Mouse (Mus musculus): Measurements from ENCODE around the gene Miga2. TPM values are rescaled to one million over a fixed set of nuclear protein-coding genes. Genes with fewer than 3 reads are reported as not detected.

Miga2 gene
- polyA plus RNA-seq, 1 experiment from 2014 or later = 39.7 TPM

- no peak overlapping the region for H3K4me3 ChIP-seq (ENCODE audit: low read length)
- peaks cover 15% of the 10 kb centered on the region for H3K36me3 ChIP-seq (ENCODE audit: control insufficient read depth, insufficient read depth, low read length)
- H3K27me3 ChIP-seq (replicated peaks; ENCODE audit: control insufficient read depth, insufficient read depth, low read length) = no peaks in the 10 kb centered on the region
- H3K9ac ChIP-seq (ENCODE audit: low read depth, low read length) = peak overlapping the region; percentile 23; the same call in 1 of the 2 replicates
- no peaks in the 10 kb centered on the region for H3K9me3 ChIP-seq (ENCODE audit: control insufficient read depth, low read length)
- 46% methylated on average over 4 of the region's 4 CpGs for WGBS
- H3K27ac ChIP-seq (ENCODE audit: low read depth, low read length) = no peak overlapping the region
- H3K4me1 ChIP-seq (ENCODE audit: control insufficient read depth, insufficient read depth, low read depth, low read length) = peaks cover 32% of the 10 kb centered on the region
- no peak for ATAC-seq
- H3K4me2 ChIP-seq (ENCODE audit: low read length) = no peak overlapping the region
These were observed 7.8 kb upstream of the Miga2 start for GRCm38 (mm10) chr2:30356266-30356665.

- no peak for ATAC-seq
- no peak overlapping the region for H3K27ac ChIP-seq (ENCODE audit: low read depth, low read length)
These were observed 7.1 kb upstream of the Miga2 start for GRCm38 (mm10) chr2:30356906-30357305.

DNA sequence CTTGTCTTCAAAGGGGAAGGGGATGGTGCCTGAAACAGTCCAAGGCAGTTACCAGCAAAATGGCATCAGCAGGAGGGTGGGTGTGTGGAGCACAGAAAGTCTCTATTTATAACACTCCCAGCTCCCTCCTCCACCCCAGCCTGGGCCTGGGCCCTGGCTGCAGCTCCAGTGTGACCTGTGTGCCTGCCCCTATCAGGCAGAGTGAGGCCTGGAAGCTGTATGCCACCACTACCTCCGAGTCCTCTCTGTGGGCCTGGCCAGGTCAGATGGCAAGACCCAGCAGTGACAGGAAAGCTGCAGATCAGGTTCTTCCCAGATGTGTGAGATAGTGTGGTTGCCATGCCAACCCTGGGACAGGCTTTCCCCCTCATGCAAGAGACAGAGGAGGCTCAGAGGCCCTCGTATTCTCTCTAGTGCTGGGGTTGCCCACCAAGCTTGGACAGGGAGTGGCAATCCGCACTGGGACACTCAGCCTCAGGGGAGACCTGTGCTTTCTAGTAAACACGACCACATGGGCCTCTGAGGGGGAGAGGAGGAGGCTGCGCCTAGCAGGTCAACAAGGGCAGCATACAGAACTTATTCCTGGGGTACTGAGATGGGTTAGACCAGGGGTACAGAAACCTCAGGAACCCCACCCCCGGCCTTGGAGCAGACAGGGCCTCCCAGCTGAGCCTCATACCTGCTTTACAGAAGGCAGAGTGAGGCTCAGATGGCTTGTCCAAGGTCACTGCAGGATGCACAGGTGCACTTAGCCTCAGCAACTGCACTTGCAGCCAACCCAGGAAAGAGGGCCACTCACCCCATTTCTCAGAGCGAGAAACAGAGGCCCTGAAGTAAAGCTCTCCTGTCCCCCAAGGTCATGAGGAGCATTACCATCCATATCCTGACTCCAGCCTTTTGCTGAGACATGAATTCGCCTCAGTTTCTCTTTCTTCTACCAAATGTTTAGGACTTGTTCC is 6.2 kb upstream of the Miga2 start:
- Histone ChIP-seq H3K4me1 (ENCODE audit: control insufficient read depth, insufficient read depth, low read depth, low read length) (peaks cover 32% of the 10 kb centered on the region), H3K27me3 (replicated peaks; ENCODE audit: control insufficient read depth, insufficient read depth, low read length) (no peaks in the 10 kb centered on the region), H3K27ac (ENCODE audit: low read depth, low read length) (no peak overlapping the region), H3K9me3 (ENCODE audit: control insufficient read depth, low read length) (no peaks in the 10 kb centered on the region), H3K4me2 (ENCODE audit: low read length) (peak overlapping the region; percentile 78), H3K4me3 (ENCODE audit: low read length) (peak overlapping the region; percentile 83), H3K36me3 (ENCODE audit: control insufficient read depth, insufficient read depth, low read length) (peaks cover 13% of the 10 kb centered on the region), H3K9ac (ENCODE audit: low read depth, low read length) (peak overlapping the region; percentile 91)
- no peak for ATAC-seq
- 61% methylated on average over 8 of the region's 8 CpGs for WGBS

More at GRCm38 (mm10) chr2:30356906-30357305, 7.1 kb upstream of the Miga2 start:
- Histone ChIP-seq H3K9ac (ENCODE audit: low read depth, low read length) (peak overlapping the region; percentile 47), H3K36me3 (ENCODE audit: control insufficient read depth, insufficient read depth, low read length) (peaks cover 14% of the 10 kb centered on the region), H3K4me2 (ENCODE audit: low read length) (no peak overlapping the region), H3K4me3 (ENCODE audit: low read length) (no peak overlapping the region), H3K27me3 (replicated peaks; ENCODE audit: control insufficient read depth, insufficient read depth, low read length) (no peaks in the 10 kb centered on the region), H3K9me3 (ENCODE audit: control insufficient read depth, low read length) (no peaks in the 10 kb centered on the region), H3K4me1 (ENCODE audit: control insufficient read depth, insufficient read depth, low read depth, low read length) (peaks cover 32% of the 10 kb centered on the region)
- 69% methylated on average over 9 of the region's 9 CpGs for WGBS

DNA sequence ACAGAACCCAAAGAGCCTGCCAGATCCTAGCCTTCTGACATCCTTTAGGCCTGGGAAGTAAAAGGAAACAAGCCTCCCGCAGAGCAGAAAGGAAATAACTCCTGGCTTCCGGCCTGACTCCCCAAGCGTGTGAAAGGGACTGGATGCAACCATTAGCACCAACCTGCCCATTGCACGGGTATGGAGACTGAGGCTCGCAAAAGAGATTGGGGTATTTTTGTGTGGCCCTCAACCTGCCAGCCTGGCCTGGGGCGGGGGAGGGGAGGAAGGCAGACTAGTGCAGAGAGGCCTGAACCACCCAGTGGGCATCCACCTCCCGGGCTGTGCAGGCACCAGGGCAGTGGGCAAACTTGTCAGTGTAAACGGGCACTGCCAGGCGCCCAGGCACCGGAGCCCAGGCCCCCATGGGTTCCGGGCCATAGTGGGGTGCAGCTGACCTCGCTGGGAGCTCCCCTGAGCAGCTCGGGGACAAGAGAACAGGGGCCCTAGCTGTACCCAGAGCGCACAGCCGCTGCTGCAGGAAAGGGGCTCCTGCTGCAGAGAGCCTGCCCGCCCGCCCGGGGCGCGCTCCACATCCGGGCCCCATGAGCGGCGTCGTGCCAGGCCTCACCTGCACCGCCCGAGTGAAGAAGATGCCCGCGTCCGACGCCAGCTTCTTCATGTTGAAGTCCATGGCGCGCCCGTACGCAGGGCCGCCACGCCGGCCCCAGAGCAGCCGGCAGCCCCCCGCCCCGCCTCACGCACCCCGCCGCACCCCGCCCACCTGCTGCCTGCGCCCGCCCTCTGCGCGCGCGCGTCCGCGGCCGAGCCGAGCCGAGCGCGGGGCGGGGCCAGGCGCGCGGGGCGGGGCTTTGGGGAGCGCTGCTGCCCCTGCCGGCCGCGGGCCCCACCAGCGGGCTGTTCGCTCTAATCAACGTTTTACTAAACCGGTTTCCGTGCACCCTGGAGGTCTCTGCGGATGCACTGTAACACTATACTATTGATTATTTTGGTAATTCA is 5.2 kb upstream of the Miga2 start, which contains the start of gene Sh3glb2:
Gene Sh3glb2 (minus strand): TSS at position 805 of the 999 bp plus-strand sequence.
- Histone ChIP-seq H3K27me3 (replicated peaks; ENCODE audit: control insufficient read depth, insufficient read depth, low read length) (no peaks in the 10 kb centered on the region), H3K4me2 (ENCODE audit: low read length) (peak within 1 kb of the TSS; percentile 78), H3K4me1 (ENCODE audit: control insufficient read depth, insufficient read depth, low read depth, low read length) (peaks cover 32% of the 10 kb centered on the region), H3K9me3 (ENCODE audit: control insufficient read depth, low read length) (no peaks in the 10 kb centered on the region), H3K9ac (ENCODE audit: low read depth, low read length) (peak within 1 kb of the TSS; percentile 91), H3K4me3 (ENCODE audit: low read length) (peak within 1 kb of the TSS; percentile 83), H3K27ac (ENCODE audit: low read depth, low read length) (peak within 1 kb of the TSS; percentile 78), H3K36me3 (ENCODE audit: control insufficient read depth, insufficient read depth, low read length) (peaks cover 6% of the 10 kb centered on the region; the same call in 1 of the 2 replicates)
- ATAC-seq = peak; percentile 82
- 2% methylated on average over 34 of the region's 73 CpGs for WGBS

DNA sequence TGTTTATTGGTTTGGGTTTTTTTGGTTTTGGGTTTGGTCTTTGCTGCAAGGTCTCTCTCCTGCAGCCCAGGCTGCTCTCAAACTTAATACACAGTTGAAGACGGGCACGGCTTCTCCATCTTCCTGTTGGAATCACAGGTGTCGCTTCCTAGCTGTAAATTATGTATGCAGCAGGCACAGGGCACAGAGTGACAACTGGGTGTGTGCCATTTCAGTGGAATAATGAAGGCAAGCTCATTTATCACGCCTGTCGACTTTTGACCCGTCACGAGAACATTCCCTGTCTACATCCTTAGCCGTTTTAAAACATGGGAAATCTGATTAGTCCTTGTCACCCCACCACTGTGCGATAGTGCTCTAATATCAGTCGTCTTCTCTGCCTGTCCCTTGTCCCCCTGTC is 3.4 kb upstream of the Miga2 start:
- H3K9ac ChIP-seq (ENCODE audit: low read depth, low read length) = no peak overlapping the region
- no peaks in the 10 kb centered on the region for H3K9me3 ChIP-seq (ENCODE audit: control insufficient read depth, low read length)
- ATAC-seq = no peak
- no peaks in the 10 kb centered on the region for H3K36me3 ChIP-seq (ENCODE audit: control insufficient read depth, insufficient read depth, low read length)
- H3K4me3 ChIP-seq (ENCODE audit: low read length) = no peak overlapping the region
- H3K27ac ChIP-seq (ENCODE audit: low read depth, low read length) = no peak overlapping the region
- H3K4me1 ChIP-seq (ENCODE audit: control insufficient read depth, insufficient read depth, low read depth, low read length) = peaks cover 40% of the 10 kb centered on the region
- WGBS = 57% methylated on average over 10 of the region's 10 CpGs
- H3K4me2 ChIP-seq (ENCODE audit: low read length) = no peak overlapping the region
- no peaks in the 10 kb centered on the region for H3K27me3 ChIP-seq (replicated peaks; ENCODE audit: control insufficient read depth, insufficient read depth, low read length)

DNA sequence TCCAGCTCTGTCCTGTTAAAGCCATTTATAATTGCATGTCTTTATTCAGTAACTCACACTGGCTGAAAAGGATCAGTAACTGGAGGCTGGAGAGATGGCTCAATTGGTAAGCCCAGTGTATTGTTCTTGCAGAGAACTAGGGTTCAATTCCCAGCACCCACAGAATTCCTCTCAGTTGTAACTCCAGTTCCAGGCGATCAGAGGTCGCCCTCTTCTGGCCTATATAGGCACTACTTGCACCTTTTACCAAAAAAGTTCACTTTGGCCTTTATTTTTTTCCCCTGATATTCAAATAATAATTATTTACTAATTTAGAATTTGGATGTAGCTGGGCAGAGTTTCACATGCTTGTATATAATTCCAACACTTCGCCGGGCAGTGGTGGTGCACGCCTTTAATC is 1.2 kb upstream of the Miga2 start:
- ATAC-seq = no peak
- Histone ChIP-seq H3K4me1 (ENCODE audit: control insufficient read depth, insufficient read depth, low read depth, low read length) (peaks cover 23% of the 10 kb centered on the region), H3K4me3 (ENCODE audit: low read length) (no peak overlapping the region), H3K9ac (ENCODE audit: low read depth, low read length) (no peak overlapping the region), H3K4me2 (ENCODE audit: low read length) (no peak overlapping the region), H3K27ac (ENCODE audit: low read depth, low read length) (no peak overlapping the region), H3K36me3 (ENCODE audit: control insufficient read depth, insufficient read depth, low read length) (no peaks in the 10 kb centered on the region; the same call in 1 of the 2 replicates), H3K9me3 (ENCODE audit: control insufficient read depth, low read length) (no peaks in the 10 kb centered on the region), H3K27me3 (replicated peaks; ENCODE audit: control insufficient read depth, insufficient read depth, low read length) (no peaks in the 10 kb centered on the region)
- 75% methylated on average over 5 of the region's 5 CpGs for WGBS

GRCm38 (mm10) chr2:30365281-30366069 is 1.4 kb downstream of the Miga2 start:
- H3K9ac ChIP-seq (ENCODE audit: low read depth, low read length) = peak overlapping the region; percentile 93
- 85% methylated on average over 2 of the region's 2 CpGs for WGBS
- H3K9me3 ChIP-seq (ENCODE audit: control insufficient read depth, low read length) = no peaks in the 10 kb centered on the region
- H3K4me1 ChIP-seq (ENCODE audit: control insufficient read depth, insufficient read depth, low read depth, low read length) = peaks cover 14% of the 10 kb centered on the region
- peaks cover 18% of the 10 kb centered on the region for H3K36me3 ChIP-seq (ENCODE audit: control insufficient read depth, insufficient read depth, low read length)
- H3K4me2 ChIP-seq (ENCODE audit: low read length) = peak overlapping the region; percentile 96
- ATAC-seq = no peak
- H3K27ac ChIP-seq (ENCODE audit: low read depth, low read length) = no peak overlapping the region
- H3K4me3 ChIP-seq (ENCODE audit: low read length) = peak overlapping the region; percentile 97
- no peaks in the 10 kb centered on the region for H3K27me3 ChIP-seq (replicated peaks; ENCODE audit: control insufficient read depth, insufficient read depth, low read length)

- Histone ChIP-seq H3K27ac (ENCODE audit: low read depth, low read length) (no peak overlapping the region), H3K36me3 (ENCODE audit: control insufficient read depth, insufficient read depth, low read length) (peaks cover 21% of the 10 kb centered on the region), H3K9me3 (ENCODE audit: control insufficient read depth, low read length) (no peaks in the 10 kb centered on the region), H3K9ac (ENCODE audit: low read depth, low read length) (no peak overlapping the region), H3K4me1 (ENCODE audit: control insufficient read depth, insufficient read depth, low read depth, low read length) (peaks cover 14% of the 10 kb centered on the region), H3K27me3 (replicated peaks; ENCODE audit: control insufficient read depth, insufficient read depth, low read length) (no peaks in the 10 kb centered on the region), H3K4me3 (ENCODE audit: low read length) (no peak overlapping the region), H3K4me2 (ENCODE audit: low read length) (no peak overlapping the region)
- WGBS = 54% methylated on average over 5 of the region's 5 CpGs
- ATAC-seq = no peak
These were observed 2.2 kb downstream of the Miga2 start for GRCm38 (mm10) chr2:30366203-30366602.

All from hindbrain, embryonic 16.5 days (tissue).